Mouse (Mus musculus) liver, embryonic 12.5 days (tissue): ENCODE results near the gene Dlg2. TPM values are rescaled to one million over a fixed set of nuclear protein-coding genes. Genes with fewer than 3 reads are reported as not detected.

Experiments used
- ATAC-seq: fragments of 200-750 bp; cut with Nextera tagmentation; 2 replicates; pipeline ENCODE4 v1.8.0; 2017; ENCODE audit warnings: moderate number of reproducible peaks, mild to moderate bottlenecking, moderate library complexity
- H3K27ac ChIP-seq: fragments of 300-500 bp; sonication (generic); 2 replicates; pipeline ENCODE4 v1.5.1; 2016; ENCODE audit warnings: mild to moderate bottlenecking
- H3K27me3 ChIP-seq: fragments of 300-500 bp; sonication (generic); replicated peaks from 2 replicates; pipeline ENCODE4 v1.6.1; 2016; ENCODE audit warnings: mild to moderate bottlenecking, moderate library complexity
- H3K36me3 ChIP-seq: fragments of 300-500 bp; sonication (generic); 2 replicates; pipeline ENCODE4 v1.6.1; 2016; ENCODE audit warnings: mild to moderate bottlenecking, moderate library complexity
- H3K4me1 ChIP-seq: fragments of 300-500 bp; sonication (generic); 2 replicates; pipeline ENCODE4 v1.6.1; 2016
- H3K4me2 ChIP-seq: fragments of 300-500 bp; sonication (generic); 2 replicates; pipeline ENCODE4 v1.6.1; 2016; ENCODE audit warnings: mild to moderate bottlenecking, moderate library complexity
- H3K4me3 ChIP-seq: fragments of 300-500 bp; sonication (generic); 2 replicates; pipeline ENCODE4 v1.5.1; 2016; ENCODE audit warnings: mild to moderate bottlenecking, moderate library complexity
- H3K9ac ChIP-seq: fragments of 300-500 bp; sonication (generic); 2 replicates; pipeline ENCODE4 v1.6.1; 2016; ENCODE audit warnings: mild to moderate bottlenecking, moderate library complexity
- H3K9me3 ChIP-seq: fragments of 300-500 bp; sonication (generic); replicated peaks from 2 replicates; pipeline ENCODE4 v1.6.1; 2016; ENCODE audit warnings: mild to moderate bottlenecking, moderate library complexity
- WGBS: fragments of 180-500 bp; shearing (Covaris S2); methylation state at CpG from one replicate; pipeline ENCODE4 v1.1.7; 2016; ENCODE audit not compliant: insufficient replicate concordance; 5-methylcytosine and 5-hydroxymethylcytosine counted together
- polyA plus RNA-seq: library from polyadenylated mRNA; unstranded; fragments of >200 nt; fragmentation: Nextera tagmentation; extraction: Ambion mirVana; gene quantifications from 2 replicates; pipeline ENCODE4 v1.2.1, GENCODE M21; 2016

The Dlg2 gene
- polyA plus RNA-seq, 1 experiment from 2014 or later = 1.1 TPM

DNA sequence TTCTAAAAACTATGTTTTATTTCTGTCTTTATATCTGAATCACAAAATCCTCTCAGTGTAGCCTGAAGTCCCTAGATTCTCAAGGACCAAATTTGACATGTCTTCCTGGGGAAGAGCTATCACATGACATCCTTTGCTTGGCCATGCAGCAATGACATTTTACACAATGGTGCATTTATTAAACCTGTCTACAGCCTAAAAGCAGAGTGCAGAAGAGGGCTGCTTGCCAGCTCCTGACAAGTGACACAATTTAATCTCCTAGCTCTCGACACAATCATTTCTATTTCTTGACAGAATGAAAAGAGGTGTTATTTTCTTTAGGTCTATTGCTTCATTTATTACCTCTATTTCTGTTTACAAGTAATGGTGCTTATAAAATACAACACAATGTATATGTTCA is 1400.4 kb downstream of the Dlg2 start:
- Histone ChIP-seq H3K4me3 (no peak overlapping the region), H3K27ac (no peak overlapping the region), H3K4me2 (no peak overlapping the region), H3K36me3 (no peaks in the 10 kb centered on the region), H3K27me3 (no peaks in the 10 kb centered on the region), H3K9me3 (no peaks in the 10 kb centered on the region), H3K4me1 (no peaks in the 10 kb centered on the region), H3K9ac (no peak overlapping the region)
- WGBS = 47% methylated on average over 1 of the region's 1 CpGs
- ATAC-seq = no peak

DNA sequence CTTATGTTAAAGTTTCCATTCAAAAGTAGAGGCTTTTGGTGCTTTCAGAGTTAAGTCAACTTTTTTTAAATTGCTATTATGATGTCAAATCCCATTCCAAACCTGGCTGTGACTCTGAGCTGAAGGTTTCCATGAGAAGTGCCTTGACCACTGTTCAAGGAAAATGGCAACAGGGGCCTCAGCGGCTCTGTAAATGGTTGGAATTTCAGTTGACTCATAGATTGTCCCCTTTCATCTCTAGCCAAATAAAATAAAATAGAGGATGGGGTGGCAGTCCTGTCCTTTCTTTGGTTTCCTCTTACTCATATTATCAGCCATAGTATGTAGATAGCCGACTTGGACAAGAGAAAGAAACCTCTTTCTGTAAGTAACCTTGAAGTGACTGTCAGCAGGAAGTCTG is 1401.3 kb downstream of the Dlg2 start:
- Histone ChIP-seq H3K4me2 (no peak overlapping the region), H3K4me1 (no peaks in the 10 kb centered on the region), H3K9ac (no peak overlapping the region), H3K27me3 (no peaks in the 10 kb centered on the region), H3K9me3 (no peaks in the 10 kb centered on the region), H3K4me3 (no peak overlapping the region), H3K36me3 (no peaks in the 10 kb centered on the region), H3K27ac (no peak overlapping the region)
- no peak for ATAC-seq
- WGBS = 58% methylated on average over 2 of the region's 2 CpGs

DNA sequence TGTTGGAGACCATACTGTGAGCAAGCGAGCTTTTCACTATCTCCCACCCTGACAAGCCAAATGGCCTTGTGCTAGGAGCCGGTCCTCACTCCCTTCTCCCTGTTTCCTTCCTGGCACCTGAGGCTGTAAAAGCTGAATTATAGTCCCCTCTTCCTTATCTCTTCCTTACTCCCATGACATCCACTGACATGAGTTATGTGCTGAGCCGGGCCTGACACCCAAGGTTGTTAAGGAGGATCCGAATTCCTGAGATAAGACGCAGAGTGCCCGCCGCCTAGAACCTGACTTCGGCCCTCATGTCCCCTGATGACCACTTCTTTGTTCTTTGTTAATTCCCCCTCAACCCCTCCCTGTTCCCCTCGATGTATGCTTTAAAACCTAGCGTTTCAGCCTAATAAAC is 1409.9 kb downstream of the Dlg2 start:
- Histone ChIP-seq H3K9me3 (no peaks in the 10 kb centered on the region), H3K36me3 (no peaks in the 10 kb centered on the region), H3K4me2 (no peak overlapping the region), H3K4me3 (no peak overlapping the region), H3K27ac (no peak overlapping the region), H3K4me1 (no peaks in the 10 kb centered on the region), H3K9ac (no peak overlapping the region), H3K27me3 (no peaks in the 10 kb centered on the region)
- 69% methylated on average over 10 of the region's 10 CpGs for WGBS
- ATAC-seq = no peak

DNA sequence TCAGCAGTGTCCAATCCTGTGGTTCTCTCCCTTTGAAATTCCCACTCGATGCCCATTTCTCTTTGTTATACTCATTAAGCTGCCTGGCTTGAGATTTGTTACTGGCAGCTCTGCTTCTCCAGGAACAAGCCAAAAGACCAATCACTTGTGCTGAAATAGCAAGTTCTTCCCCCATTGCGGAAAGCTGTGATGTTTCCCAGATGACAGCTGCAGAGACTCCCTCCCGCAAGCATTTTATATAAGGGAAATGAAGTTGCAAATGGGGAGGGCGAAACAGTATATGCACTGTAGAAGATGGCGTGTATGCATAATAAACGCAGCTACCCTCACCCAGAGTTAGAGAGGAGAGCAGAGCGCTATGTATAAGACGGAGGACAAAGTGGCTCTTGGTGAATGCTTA is 1417.5 kb downstream of the Dlg2 start:
- no peak overlapping the region for H3K4me3 ChIP-seq
- H3K9ac ChIP-seq = no peak overlapping the region
- H3K9me3 ChIP-seq = no peaks in the 10 kb centered on the region
- no peak for ATAC-seq
- no peaks in the 10 kb centered on the region for H3K27me3 ChIP-seq
- H3K4me1 ChIP-seq = no peaks in the 10 kb centered on the region
- 71% methylated on average over 8 of the region's 8 CpGs for WGBS
- H3K27ac ChIP-seq = no peak overlapping the region
- H3K4me2 ChIP-seq = no peak overlapping the region
- no peaks in the 10 kb centered on the region for H3K36me3 ChIP-seq

DNA sequence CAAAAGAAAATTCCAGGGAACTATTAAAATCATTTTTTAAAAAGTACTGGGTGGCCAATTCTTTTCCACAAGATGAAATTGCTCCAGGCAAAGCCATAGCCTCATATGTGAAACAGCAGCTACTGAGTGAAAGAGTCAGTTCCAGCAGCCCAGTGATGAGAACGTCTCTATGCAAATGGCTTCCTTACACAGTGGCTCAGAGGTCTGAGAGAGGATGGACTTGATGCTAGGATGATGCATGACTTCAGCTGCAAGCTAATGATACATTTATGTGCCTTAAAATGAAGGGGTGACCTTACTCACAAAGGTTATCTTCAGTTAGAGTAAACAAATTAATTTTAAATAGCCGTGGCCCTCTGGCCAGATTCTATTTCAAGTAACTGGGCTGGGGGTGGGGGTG is 1420.5 kb downstream of the Dlg2 start:
- Histone ChIP-seq H3K4me3 (no peak overlapping the region), H3K4me2 (no peak overlapping the region), H3K4me1 (no peaks in the 10 kb centered on the region), H3K27me3 (no peaks in the 10 kb centered on the region), H3K9me3 (no peaks in the 10 kb centered on the region), H3K27ac (no peak overlapping the region), H3K36me3 (no peaks in the 10 kb centered on the region), H3K9ac (no peak overlapping the region)
- whole genome bisulfite sequencing = 39% methylated on average over 2 of the region's 2 CpGs
- ATAC-seq = no peak

DNA sequence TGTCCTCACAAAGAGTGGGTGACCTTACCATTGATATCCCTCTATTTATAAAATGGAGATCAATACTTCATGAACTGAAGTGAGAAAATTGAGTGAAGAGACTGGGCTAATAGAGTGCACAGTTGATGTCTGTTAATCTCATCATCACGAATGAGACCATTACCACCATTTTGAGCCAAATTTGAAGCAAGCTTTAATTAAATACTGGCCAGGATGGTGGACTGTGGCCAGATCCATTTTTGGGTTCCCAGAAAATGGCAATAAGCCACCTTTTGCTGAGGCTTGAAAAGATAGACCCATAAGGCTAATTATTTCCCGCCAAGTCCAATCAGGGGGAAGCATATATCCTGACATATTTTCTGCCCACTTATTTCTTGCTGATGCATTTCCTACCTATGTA is 1421.0 kb downstream of the Dlg2 start:
- H3K27ac ChIP-seq = no peak overlapping the region
- H3K36me3 ChIP-seq = no peaks in the 10 kb centered on the region
- no peaks in the 10 kb centered on the region for H3K27me3 ChIP-seq
- 63% methylated on average over 2 of the region's 2 CpGs for WGBS
- no peak for ATAC-seq
- no peaks in the 10 kb centered on the region for H3K4me1 ChIP-seq
- no peak overlapping the region for H3K4me3 ChIP-seq
- no peaks in the 10 kb centered on the region for H3K9me3 ChIP-seq
- H3K4me2 ChIP-seq = no peak overlapping the region
- H3K9ac ChIP-seq = no peak overlapping the region

DNA sequence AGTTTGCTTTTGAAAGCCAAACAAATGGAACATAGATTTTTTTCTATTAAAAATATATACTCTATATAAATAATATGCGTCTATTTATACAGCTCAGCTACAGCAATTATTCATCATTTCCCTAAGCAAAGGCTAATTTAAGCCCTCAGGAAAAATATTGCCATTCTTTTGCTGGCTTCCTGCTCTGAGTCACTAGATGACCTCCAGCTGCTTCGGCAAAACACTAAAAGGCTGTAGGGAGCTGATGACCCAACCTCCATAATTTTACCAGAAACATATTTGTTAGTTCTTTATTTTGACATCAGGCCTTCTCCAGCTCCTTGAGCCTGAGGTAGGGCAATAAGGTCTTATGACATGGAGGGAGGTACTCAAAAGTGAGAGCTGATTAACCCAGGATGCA is 1426.0 kb downstream of the Dlg2 start:
- Histone ChIP-seq H3K4me2 (no peak overlapping the region), H3K27ac (no peak overlapping the region), H3K4me3 (no peak overlapping the region), H3K4me1 (no peaks in the 10 kb centered on the region), H3K27me3 (no peaks in the 10 kb centered on the region), H3K36me3 (no peaks in the 10 kb centered on the region), H3K9me3 (no peaks in the 10 kb centered on the region), H3K9ac (no peak overlapping the region)
- WGBS = 64% methylated on average over 2 of the region's 2 CpGs
- no peak for ATAC-seq

DNA sequence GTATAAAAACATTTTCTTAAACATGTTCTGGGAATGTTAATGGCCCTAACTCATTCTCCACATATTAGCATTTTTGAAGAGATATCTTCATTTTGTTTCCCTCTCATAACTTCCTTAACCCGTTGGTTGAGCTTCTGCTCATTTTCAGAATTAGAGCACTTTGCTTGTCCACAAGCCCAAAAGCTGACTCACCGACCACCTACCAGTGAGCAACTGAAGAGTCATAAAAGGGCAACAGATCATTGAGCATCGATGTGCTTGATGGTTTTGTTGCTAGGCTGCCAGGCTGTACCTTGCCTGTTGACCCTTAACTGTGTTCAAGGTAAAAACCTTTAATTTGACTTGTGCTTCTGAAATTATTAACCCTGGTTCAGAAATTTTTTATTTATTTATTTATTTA is 1440.3 kb downstream of the Dlg2 start:
- H3K4me2 ChIP-seq = no peak overlapping the region
- H3K4me3 ChIP-seq = no peak overlapping the region
- no peak for ATAC-seq
- no peaks in the 10 kb centered on the region for H3K36me3 ChIP-seq
- no peak overlapping the region for H3K27ac ChIP-seq
- WGBS = 40% methylated on average over 3 of the region's 3 CpGs
- no peaks in the 10 kb centered on the region for H3K27me3 ChIP-seq
- H3K9me3 ChIP-seq = no peaks in the 10 kb centered on the region
- no peaks in the 10 kb centered on the region for H3K4me1 ChIP-seq
- H3K9ac ChIP-seq = no peak overlapping the region

DNA sequence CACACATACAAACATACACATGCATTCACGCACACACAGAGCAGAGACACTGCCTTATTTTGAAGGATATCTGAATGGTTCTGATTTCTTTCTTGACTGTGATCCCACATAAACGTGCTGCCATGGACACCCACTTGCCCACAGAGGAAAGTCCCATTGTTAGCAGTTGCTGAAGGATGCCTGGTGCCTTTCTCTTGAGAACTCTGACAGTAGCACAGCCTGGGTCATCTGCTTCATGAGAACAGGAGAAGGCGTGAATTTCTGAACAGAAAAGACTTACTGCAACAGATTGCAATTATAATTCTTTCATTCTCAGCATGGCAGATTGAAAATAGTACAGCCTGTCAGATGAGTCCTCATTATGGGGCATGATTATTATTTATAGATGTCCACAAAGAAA is 1442.6 kb downstream of the Dlg2 start:
- no peak overlapping the region for H3K4me2 ChIP-seq
- no peak overlapping the region for H3K27ac ChIP-seq
- H3K4me1 ChIP-seq = no peaks in the 10 kb centered on the region
- no peaks in the 10 kb centered on the region for H3K9me3 ChIP-seq
- WGBS = 51% methylated on average over 3 of the region's 3 CpGs
- ATAC-seq = no peak
- no peak overlapping the region for H3K9ac ChIP-seq
- H3K4me3 ChIP-seq = no peak overlapping the region
- no peaks in the 10 kb centered on the region for H3K36me3 ChIP-seq
- no peaks in the 10 kb centered on the region for H3K27me3 ChIP-seq

DNA sequence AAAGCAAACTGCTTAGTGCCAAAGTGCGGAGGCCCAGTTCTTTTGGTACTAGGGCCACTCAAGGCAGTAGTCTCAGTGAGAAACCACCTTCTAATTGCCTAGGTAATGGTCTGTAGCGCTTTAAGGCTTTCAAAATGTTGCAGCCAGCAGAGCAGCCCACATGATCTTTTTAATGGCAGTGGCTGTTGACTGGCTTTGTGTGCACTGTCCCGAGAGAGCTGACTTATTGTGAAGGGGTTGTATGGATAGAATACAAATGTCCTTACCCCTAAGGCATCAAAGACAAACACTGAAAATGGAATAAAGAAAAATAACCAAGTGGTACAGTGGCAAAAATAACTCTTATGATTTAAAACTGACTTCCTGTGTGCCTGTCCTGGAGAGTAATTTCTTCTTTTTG is 1443.3 kb downstream of the Dlg2 start:
- ATAC-seq = no peak
- Histone ChIP-seq H3K4me1 (no peaks in the 10 kb centered on the region), H3K27me3 (no peaks in the 10 kb centered on the region), H3K4me3 (no peak overlapping the region), H3K4me2 (no peak overlapping the region), H3K9ac (no peak overlapping the region), H3K9me3 (no peaks in the 10 kb centered on the region), H3K36me3 (no peaks in the 10 kb centered on the region), H3K27ac (no peak overlapping the region)
- 68% methylated on average over 3 of the region's 3 CpGs for WGBS

DNA sequence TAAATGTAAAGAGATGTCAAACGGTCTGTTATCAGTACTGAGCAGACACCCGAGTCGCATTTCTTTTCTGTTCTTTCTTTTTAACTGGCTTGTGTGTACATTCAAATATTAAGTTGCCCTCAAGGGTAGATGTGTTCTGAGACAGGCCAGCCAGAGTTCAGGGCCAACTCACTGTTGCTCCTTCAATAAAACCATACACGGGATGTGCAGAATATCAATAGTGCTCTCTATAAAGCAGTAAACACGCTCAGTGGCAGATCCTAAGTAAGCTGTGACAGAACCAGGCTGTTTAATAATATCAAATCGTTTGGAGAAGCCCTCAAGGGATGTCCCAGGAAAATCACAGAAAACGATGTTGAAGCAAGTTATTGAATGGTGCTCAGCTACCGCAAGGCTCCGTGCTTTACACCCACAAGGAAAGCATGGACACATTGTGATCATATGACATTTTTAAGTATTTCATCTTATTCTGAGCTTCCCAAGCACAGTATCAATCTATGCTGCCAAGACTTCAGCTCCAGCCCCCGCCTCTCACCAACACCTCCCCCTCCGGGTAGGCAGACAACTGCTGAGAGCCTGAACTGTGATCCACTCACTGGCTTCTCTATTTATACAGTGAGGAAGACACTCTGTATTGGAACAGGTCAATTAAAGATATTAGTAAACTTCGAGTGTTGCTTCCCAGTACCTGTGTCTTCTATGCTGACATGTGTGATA is 1458.6 kb downstream of the Dlg2 start:
- no peak overlapping the region for H3K4me2 ChIP-seq
- WGBS = 57% methylated on average over 12 of the region's 12 CpGs
- H3K36me3 ChIP-seq = no peaks in the 10 kb centered on the region
- no peaks in the 10 kb centered on the region for H3K27me3 ChIP-seq
- no peak overlapping the region for H3K9ac ChIP-seq
- no peak for ATAC-seq
- H3K9me3 ChIP-seq = no peaks in the 10 kb centered on the region
- H3K4me3 ChIP-seq = no peak overlapping the region
- no peak overlapping the region for H3K27ac ChIP-seq
- no peaks in the 10 kb centered on the region for H3K4me1 ChIP-seq

DNA sequence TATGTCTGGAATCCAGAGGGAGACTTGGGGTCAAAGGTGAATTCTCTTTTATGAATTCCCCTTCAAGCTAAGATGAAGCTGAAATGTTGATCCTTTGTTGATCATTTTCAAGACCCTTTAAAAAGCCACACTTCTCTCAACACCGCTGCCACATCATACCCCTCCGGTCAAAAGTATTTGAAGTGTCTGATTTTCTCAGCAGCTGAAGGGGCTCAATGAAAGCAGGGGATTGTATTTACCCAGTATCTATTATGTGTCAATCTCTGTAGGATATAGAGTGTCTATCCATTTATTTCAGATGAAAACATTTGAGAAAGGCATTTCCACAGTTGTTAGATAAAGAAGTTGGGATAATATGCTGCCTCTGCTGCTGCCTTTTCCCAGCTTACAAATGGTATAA is 1459.7 kb downstream of the Dlg2 start:
- Histone ChIP-seq H3K4me2 (no peak overlapping the region), H3K36me3 (no peaks in the 10 kb centered on the region), H3K4me3 (no peak overlapping the region), H3K27me3 (no peaks in the 10 kb centered on the region), H3K9ac (no peak overlapping the region), H3K27ac (no peak overlapping the region), H3K9me3 (no peaks in the 10 kb centered on the region), H3K4me1 (no peaks in the 10 kb centered on the region)
- no peak for ATAC-seq
- WGBS = 61% methylated on average over 2 of the region's 2 CpGs

DNA sequence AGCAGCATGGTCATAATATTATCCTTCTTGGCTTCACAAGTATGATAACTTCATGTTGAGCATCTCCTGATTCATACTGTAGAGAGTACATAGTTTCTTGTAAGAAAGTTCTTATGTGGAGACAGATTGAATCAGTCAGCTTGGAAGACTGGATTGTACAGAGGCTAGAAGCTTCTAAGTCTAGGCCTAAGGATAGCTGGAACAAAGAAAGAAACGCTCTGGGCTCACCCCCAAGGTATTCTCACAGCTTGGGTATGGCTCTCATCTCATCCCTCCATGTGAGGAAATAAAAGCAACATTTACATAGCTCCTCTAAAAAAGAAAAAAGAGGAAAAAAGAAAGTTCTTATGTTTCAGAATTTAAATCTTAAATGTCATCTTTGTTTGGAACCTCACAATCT is 1466.8 kb downstream of the Dlg2 start:
- Histone ChIP-seq H3K9ac (no peak overlapping the region), H3K27ac (no peak overlapping the region), H3K4me2 (no peak overlapping the region), H3K9me3 (no peaks in the 10 kb centered on the region), H3K27me3 (no peaks in the 10 kb centered on the region), H3K4me3 (no peak overlapping the region), H3K4me1 (no peaks in the 10 kb centered on the region), H3K36me3 (no peaks in the 10 kb centered on the region)
- no peak for ATAC-seq
- WGBS = 75% methylated on average over 1 of the region's 1 CpGs
